ENCODE assay signal across 7 mouse cellular contexts in genomic region chr11:112010848-112011247, GRCm38 (mm10).
A peak's percentile ranks its signal among the peaks of the same experiment; 100 is the strongest.
DNase-seq lines count a peak whose midpoint lies in the region; ATAC-seq and TF ChIP-seq lines count a peak whose summit lies in the region.
"Not testable (repeated sequence)": the region's sequence is repeated elsewhere in the genome, so short reads cannot be mapped to it uniquely, and the experiment has no call there.

No protein-coding gene starts in this region.

- not testable (repeated sequence) for TF ChIP-seq POLR2A in limb, embryonic 14.5 days (IDR thresholded peaks at IDR 0.05; ENCODE audit: borderline replicate concordance, extremely low read depth, insufficient read depth, insufficient read length)

- H3K4me3 ChIP-seq in embryonic facial prominence, embryonic 14.5 days (ENCODE audit: low read depth, low read length); forebrain, embryonic 16.5 days (replicated peaks; ENCODE audit: low read length); hindbrain, embryonic 12.5 days; kidney, embryonic 14.5 days (ENCODE audit: low read length); limb, embryonic 14.5 days (replicated peaks; ENCODE audit: low read length); midbrain, embryonic 11.5 days (ENCODE audit: low read depth, low read length); neural tube, embryonic 12.5 days: not testable (repeated sequence)

- H3K36me3 ChIP-seq in embryonic facial prominence, embryonic 14.5 days (ENCODE audit: control insufficient read depth, insufficient read depth, low read length); forebrain, embryonic 16.5 days (ENCODE audit: control insufficient read depth, insufficient read depth); hindbrain, embryonic 12.5 days; kidney, embryonic 14.5 days (ENCODE audit: control insufficient read depth, insufficient read depth, low read length); limb, embryonic 14.5 days (ENCODE audit: control insufficient read depth, insufficient read depth, low read length); midbrain, embryonic 11.5 days (ENCODE audit: control insufficient read depth, insufficient read depth, low read length); neural tube, embryonic 12.5 days: not testable (repeated sequence)

- H3K4me2 ChIP-seq in embryonic facial prominence, embryonic 14.5 days (ENCODE audit: low read depth, low read length); forebrain, embryonic 16.5 days (ENCODE audit: low read length); hindbrain, embryonic 12.5 days (replicated peaks); kidney, embryonic 14.5 days (replicated peaks; ENCODE audit: low read depth, low read length); limb, embryonic 14.5 days (replicated peaks; ENCODE audit: low read depth, low read length, severe bottlenecking); midbrain, embryonic 11.5 days; neural tube, embryonic 12.5 days (replicated peaks): not testable (repeated sequence)

- DNase-seq in embryonic facial prominence, embryonic 14.5 days (ENCODE audit: low spot score); limb, embryonic 14.5 days (ENCODE audit: low spot score); midbrain, embryonic 11.5 days (ENCODE audit: low spot score, missing footprints): not testable (repeated sequence)

- not testable (repeated sequence) for H3K4me1 ChIP-seq in embryonic facial prominence, embryonic 14.5 days (ENCODE audit: control insufficient read depth, insufficient read depth, low read length); forebrain, embryonic 16.5 days (replicated peaks; ENCODE audit: control insufficient read depth, insufficient read depth, low read length); hindbrain, embryonic 12.5 days; kidney, embryonic 14.5 days (ENCODE audit: control insufficient read depth, insufficient read depth, low read length); limb, embryonic 14.5 days (ENCODE audit: control insufficient read depth, insufficient read depth, low read length); midbrain, embryonic 11.5 days (ENCODE audit: control insufficient read depth, insufficient read depth, low read length); neural tube, embryonic 12.5 days

- H3K9ac ChIP-seq in embryonic facial prominence, embryonic 14.5 days (ENCODE audit: low read depth, low read length); forebrain, embryonic 16.5 days (replicated peaks; ENCODE audit: low read depth, low read length); hindbrain, embryonic 12.5 days; kidney, embryonic 14.5 days (ENCODE audit: low read depth, low read length); limb, embryonic 14.5 days (ENCODE audit: low read depth, low read length, severe bottlenecking); midbrain, embryonic 11.5 days (ENCODE audit: low read length); neural tube, embryonic 12.5 days: not testable (repeated sequence)

- not testable (repeated sequence) for H3K27ac ChIP-seq in embryonic facial prominence, embryonic 14.5 days (replicated peaks; ENCODE audit: low read depth, low read length); forebrain, embryonic 16.5 days (ENCODE audit: low read length); hindbrain, embryonic 12.5 days; kidney, embryonic 14.5 days (ENCODE audit: low read depth, low read length); limb, embryonic 14.5 days (replicated peaks; ENCODE audit: low read depth, low read length); midbrain, embryonic 11.5 days (ENCODE audit: low read depth, low read length); neural tube, embryonic 12.5 days

- 0 out of 2 replicates have a peak, but pooled peaks have one; percentile 67 for ATAC-seq in embryonic facial prominence, embryonic 14.5 days (ENCODE audit: low read depth)
- ATAC-seq in forebrain, embryonic 16.5 days, result peak; percentile 61; the same call in 1 of the 2 replicates
- 0 out of 2 replicates have a peak, but pooled peaks have one; percentile 67 for ATAC-seq in hindbrain, embryonic 12.5 days (ENCODE audit: low FRiP score)
- peak; percentile 83; the same call in 1 of the 2 replicates for ATAC-seq in kidney, embryonic 14.5 days (ENCODE audit: low FRiP score, low TSS enrichment)
- peak; percentile 73 for ATAC-seq in limb, embryonic 14.5 days (ENCODE audit: low FRiP score, low read depth)
- ATAC-seq in midbrain, embryonic 11.5 days (ENCODE audit: low FRiP score), result peak; percentile 86
- peak; percentile 79; the same call in 1 of the 2 replicates for ATAC-seq in neural tube, embryonic 12.5 days (ENCODE audit: low FRiP score, low read depth)

- H3K9me3 ChIP-seq in embryonic facial prominence, embryonic 14.5 days (ENCODE audit: control insufficient read depth, low read length); forebrain, embryonic 16.5 days (ENCODE audit: control insufficient read depth, low read length); hindbrain, embryonic 12.5 days (replicated peaks); kidney, embryonic 14.5 days (ENCODE audit: control insufficient read depth, low read length); limb, embryonic 14.5 days (ENCODE audit: control insufficient read depth, low read length); midbrain, embryonic 11.5 days (ENCODE audit: control insufficient read depth, low read length); neural tube, embryonic 12.5 days: not testable (repeated sequence)

- WGBS in embryonic facial prominence, embryonic 14.5 days, result no CpG with 5 or more reads among the region's 2 CpGs
- no CpG with 5 or more reads among the region's 2 CpGs for WGBS in forebrain, embryonic 16.5 days
- 77% methylated on average over 1 of the region's 2 CpGs for WGBS in hindbrain, embryonic 12.5 days
- WGBS in kidney, embryonic 14.5 days, result no CpG with 5 or more reads among the region's 2 CpGs
- no CpG with 5 or more reads among the region's 2 CpGs for WGBS in limb, embryonic 14.5 days
- WGBS in midbrain, embryonic 11.5 days, result no CpG with 5 or more reads among the region's 2 CpGs
- WGBS in neural tube, embryonic 12.5 days, result 88% methylated on average over 1 of the region's 2 CpGs

- not testable (repeated sequence) for H3K27me3 ChIP-seq in embryonic facial prominence, embryonic 14.5 days (replicated peaks; ENCODE audit: control insufficient read depth, insufficient read depth, low read length); forebrain, embryonic 16.5 days (replicated peaks; ENCODE audit: control insufficient read depth, insufficient read depth, low read length); hindbrain, embryonic 12.5 days; kidney, embryonic 14.5 days (ENCODE audit: control insufficient read depth, insufficient read depth, low read length); limb, embryonic 14.5 days (ENCODE audit: control insufficient read depth, insufficient read depth, low read length); midbrain, embryonic 11.5 days (ENCODE audit: control insufficient read depth, insufficient read depth, low read length); neural tube, embryonic 12.5 days (replicated peaks)
